Mouse (Mus musculus): ENCODE results near the gene Prps1. TPM values are rescaled to one million over a fixed set of nuclear protein-coding genes. Genes with fewer than 3 reads are reported as not detected.
"Not testable (repeated sequence)": the region's sequence is repeated elsewhere in the genome, so short reads cannot be mapped to it uniquely, and the experiment has no call there.

Gene Prps1
- total RNA-seq (2022) = 10 to 100 TPM; 36.7 to 39.6 (median 38.5) TPM

GRCm38 (mm10) chrX:140456279-140456731, at the start of gene Prps1:
TSS of gene Prps1 (plus strand) at chrX:140456613.
- DNase-seq (ENCODE audit: low spot score in 2 of 2) = peak; percentile 60 to 66

DNA sequence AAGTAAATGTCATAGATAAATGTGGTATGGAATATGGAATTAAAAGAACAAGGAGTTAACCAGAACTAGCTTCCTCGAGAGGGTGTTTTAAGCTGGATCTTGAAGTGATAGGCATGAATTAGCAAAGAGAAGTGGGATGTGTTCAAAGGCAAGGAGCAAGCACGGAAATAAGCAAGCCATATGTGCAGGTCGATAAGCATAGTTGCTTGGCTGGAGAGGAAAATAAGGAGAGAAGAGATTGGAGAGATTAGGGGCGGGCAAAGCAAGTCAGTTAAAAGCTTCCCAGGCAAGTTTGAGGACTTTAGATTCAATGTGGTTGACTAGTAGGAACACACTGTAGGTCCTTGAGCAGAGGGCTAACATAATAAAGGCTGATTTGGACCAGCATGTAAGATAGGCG, 48.8 kb upstream of the Prps1 start:
- DNase-seq (ENCODE audit: low spot score in 2 of 2) = no peak

GRCm38 (mm10) chrX:140418467-140418866, 37.9 kb upstream of the Prps1 start:
- DNase-seq (ENCODE audit: low spot score in 2 of 2) = no peak

GRCm38 (mm10) chrX:140427124-140427523, 29.3 kb upstream of the Prps1 start:
- DNase-seq (ENCODE audit: low spot score in 2 of 2) = no peak

DNA sequence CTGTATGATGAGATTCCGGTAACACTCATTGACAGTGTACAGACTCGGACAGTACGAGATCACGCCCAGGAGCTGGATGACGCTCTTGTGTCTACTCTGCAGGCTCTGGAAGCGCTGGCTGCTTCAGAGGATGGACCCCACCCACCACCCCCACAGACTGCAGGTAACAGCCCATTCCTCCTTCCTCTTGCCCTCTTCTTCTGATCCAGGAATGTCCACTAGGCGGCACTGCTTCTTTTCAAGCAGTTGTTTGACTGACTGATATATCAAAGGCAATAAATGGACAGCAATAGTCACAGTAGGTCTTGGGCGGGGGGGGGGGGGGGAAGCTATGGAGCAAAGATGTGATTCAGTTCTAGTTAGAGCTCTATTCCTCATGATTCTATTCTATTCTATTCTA, 28.2 kb upstream of the Prps1 start:
- DNase-seq (ENCODE audit: low spot score in 2 of 2) = no peak

GRCm38 (mm10) chrX:140429985-140430384, 26.4 kb upstream of the Prps1 start:
- no peak for DNase-seq (ENCODE audit: low spot score in 2 of 2)

DNA sequence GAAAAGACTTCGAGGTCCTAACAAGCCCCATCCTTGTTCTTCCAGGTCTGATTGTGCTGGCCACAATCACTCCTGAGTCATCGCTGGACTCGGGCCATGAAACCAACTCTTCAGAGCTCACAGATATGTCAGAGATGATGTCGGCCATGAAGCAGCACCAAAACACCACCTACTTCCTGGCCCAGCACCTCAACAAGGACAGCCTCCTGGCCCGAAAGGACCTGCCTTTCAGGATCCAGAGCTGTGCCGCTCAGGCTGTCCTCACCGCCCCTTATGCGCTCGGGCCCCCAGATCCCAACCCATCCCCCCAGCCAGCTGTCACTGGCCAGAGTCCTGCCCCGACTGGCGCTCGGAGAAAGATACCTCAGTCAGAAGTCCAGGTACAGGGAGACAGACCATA, 25.9 kb upstream of the Prps1 start:
- no peak for DNase-seq (ENCODE audit: low spot score in 2 of 2)

GRCm38 (mm10) chrX:140431981-140432380, 24.4 kb upstream of the Prps1 start:
- no peak for DNase-seq (ENCODE audit: low spot score in 2 of 2)

GRCm38 (mm10) chrX:140432786-140433185, 23.6 kb upstream of the Prps1 start:
- no peak for DNase-seq (ENCODE audit: low spot score in 2 of 2)

DNA sequence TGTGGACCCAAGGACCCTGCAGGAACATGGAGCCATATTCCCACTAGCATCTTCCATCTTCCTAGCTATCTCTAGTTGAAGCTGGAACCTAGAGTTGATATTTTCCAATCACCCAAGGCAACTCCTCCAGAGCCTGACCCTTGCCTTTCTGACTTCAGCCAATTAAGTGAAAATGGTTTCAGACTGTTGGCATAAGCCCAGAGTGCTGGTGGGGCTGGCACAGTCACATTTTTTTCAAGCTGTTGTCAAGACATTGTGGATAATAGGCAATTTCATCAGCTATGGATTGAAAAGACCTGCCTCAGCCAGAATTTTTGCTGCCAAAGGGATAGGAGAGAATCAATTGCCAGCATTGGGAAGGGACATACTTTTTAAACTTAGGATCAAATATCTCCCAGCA, 18.5 kb upstream of the Prps1 start:
- no peak for DNase-seq (ENCODE audit: low spot score in 2 of 2)

GRCm38 (mm10) chrX:140445551-140445950, 10.9 kb upstream of the Prps1 start:
- no peak for DNase-seq (ENCODE audit: low spot score in 2 of 2)

DNA sequence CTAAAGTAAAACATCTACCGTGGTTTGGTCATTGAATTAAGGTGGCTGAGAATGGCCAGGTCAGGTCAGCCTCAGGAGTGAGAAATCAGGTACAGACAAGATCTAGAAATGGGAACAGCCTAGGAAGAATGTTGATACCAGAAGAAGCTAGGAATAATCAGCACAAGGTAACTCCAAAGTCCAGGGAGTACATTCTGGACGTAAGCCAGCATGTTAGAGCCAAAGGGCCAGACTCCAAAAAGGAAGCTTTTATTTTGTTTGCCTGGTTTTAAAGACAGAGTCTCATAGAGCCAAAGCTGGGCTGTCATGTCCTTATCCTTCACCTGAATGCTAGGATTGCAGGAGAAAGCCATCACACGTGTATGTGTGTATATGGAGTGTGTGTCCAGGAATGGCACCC, 6.3 kb upstream of the Prps1 start:
- no peak for DNase-seq (ENCODE audit: low spot score in 2 of 2)

GRCm38 (mm10) chrX:140456751-140457491, 508 bp downstream of the Prps1 start:
- DNase-seq (ENCODE audit: low spot score in 2 of 2) = no peak

DNA sequence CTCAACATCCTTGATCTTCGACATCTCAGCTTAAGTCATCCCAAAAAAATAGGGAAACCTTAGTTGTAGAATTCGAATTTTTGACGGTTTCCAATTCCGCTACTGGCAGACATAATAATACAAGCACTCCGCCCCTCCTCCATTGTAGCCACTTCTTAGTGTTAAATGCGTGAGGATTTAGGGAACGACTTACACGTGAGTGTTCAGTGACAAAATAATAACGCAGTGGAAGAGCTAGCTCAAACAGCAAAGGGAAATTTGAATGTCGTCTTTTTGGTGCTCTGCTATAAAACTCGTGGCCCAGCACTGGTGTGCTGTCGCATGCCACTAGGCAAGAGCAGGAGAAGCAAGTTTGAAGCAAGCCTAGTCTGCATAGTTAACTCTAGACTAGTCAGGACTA, 1.1 kb downstream of the Prps1 start:
- DNase-seq (ENCODE audit: low spot score in 2 of 2) = no peak

GRCm38 (mm10) chrX:140478231-140478630, 21.8 kb downstream of the Prps1 start:
- DNase-seq (ENCODE audit: low spot score in 2 of 2) = no peak

GRCm38 (mm10) chrX:140479171-140479570, 22.8 kb downstream of the Prps1 start:
- peak in 1 of 2 experiments; percentile 12 for DNase-seq (ENCODE audit: low spot score in 2 of 2)

DNA sequence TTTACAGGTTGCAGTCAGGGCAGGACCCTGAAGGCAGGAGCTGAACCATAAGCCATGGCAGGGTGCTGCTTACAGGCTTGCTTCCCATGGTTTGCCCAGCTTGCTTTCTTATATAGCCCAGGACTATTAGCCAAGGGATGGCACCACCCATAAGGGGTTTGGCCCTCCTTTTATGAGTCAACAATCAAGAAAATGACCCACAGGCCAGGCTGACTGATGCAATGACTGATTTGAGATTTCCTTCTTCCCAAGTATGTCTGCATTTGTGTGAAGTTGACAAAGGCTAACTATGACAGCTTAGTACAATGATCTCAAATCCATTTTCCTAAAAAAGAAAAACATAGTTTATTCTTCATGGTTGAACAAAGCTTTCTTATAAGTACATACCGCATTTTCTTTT, 32.8 kb downstream of the Prps1 start:
- DNase-seq (ENCODE audit: low spot score in 2 of 2) = no peak

DNA sequence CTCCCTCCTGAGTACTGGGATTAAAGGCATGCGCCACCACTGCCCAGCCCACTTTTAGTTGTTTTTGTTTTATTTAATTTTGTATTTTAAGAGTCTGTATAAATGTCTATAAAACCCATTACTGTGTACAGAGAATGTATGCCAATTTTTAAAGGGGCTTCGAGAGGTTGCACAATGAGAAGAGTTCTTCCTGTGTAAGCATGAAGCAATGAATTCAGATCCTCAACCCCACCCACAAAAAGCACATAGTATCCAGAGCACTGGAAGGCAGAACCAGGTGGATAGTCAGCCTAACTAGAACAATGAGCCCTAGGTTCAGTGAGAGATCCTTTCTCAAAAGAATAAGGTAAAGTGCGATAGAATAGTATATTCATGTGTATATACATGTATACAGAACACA, 33.8 kb downstream of the Prps1 start:
- no peak for DNase-seq (ENCODE audit: low spot score in 2 of 2)

GRCm38 (mm10) chrX:140491884-140492571, 35.6 kb downstream of the Prps1 start:
- peak; percentile 26 to 27 for DNase-seq (ENCODE audit: low spot score in 2 of 2)

GRCm38 (mm10) chrX:140493527-140494029, 37.2 kb downstream of the Prps1 start:
- no peak for DNase-seq (ENCODE audit: low spot score in 2 of 2)

DNA sequence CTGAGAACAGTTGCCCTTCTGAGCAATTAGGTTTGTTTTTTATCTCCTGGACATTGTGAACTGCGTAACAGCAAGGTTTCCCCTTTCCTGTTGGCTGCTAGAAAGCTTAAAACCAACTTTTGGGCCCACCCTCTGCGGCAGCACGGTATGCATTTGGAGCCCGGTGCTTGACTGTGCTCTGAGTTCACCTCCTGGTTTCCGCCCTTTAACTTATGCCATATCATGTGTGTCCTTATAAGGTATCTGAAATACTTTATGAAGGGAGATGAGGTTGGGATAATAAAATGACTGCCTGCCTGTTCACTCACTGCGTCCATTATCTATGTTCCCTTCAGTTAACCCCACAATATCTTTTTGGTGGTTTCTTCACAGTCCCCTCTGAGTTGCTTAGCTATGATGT, 37.8 kb downstream of the Prps1 start:
- no peak for DNase-seq (ENCODE audit: low spot score in 2 of 2)

GRCm38 (mm10) chrX:140498431-140498830, 42.0 kb downstream of the Prps1 start:
- not testable (repeated sequence) for DNase-seq (ENCODE audit: low spot score in 2 of 2)

DNA sequence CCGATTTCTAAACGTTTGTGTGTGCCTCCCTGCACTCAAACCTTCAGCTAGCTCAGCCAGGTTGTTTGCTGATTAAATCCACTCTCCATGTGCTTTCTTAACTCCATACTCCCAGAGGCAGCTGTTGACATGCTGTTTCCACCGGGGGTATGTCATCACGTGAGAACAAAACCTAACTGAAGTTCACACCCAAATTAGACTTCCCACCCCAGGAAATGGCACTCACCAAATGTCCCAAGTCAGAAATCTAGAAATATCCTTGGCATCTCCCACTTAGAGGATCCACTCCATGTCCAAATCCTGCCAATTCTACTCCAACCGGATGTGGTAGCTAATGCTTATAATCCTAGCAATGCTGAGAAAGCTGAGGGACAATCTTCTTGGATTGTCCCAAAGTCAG, 43.9 kb downstream of the Prps1 start:
- no peak for DNase-seq (ENCODE audit: low spot score in 2 of 2)
